11 mouse cellular contexts compared by ENCODE assay signal in genomic region chr5:129121654-129122285, GRCm38 (mm10). TPM values are rescaled to one million over a fixed set of nuclear protein-coding genes. Genes with fewer than 3 reads are reported as not detected.
"Had no signal": no experiment of that assay in that cellular context is flagged by ENCODE, and none has a peak within 500 bp of the region (broad histone marks: within the 10 kb centered on the region; RNA-seq: fewer than 3 reads in every experiment).

No protein-coding gene starts in this region.

- H3K4me3 ChIP-seq: liver, embryonic 15.5 days; midbrain, embryonic 13.5 days had no signal

- H3K27ac ChIP-seq: liver, embryonic 15.5 days; midbrain, embryonic 13.5 days had no signal

- DNase-seq: kidney, adult 11 months; kidney, adult 9 months; kidney, postnatal 10 days; lung, adult 2 months; lung, postnatal 36 days; spleen, adult 18-20 months; thymus, adult 2 months; thymus, postnatal 25 days had no signal

RNA-seq across cellular contexts. Expression of gene Adgrd1, which starts 25.2 kb away (rescaled TPM):
- polyA plus RNA-seq: liver, embryonic 11.5 days had no signal
